ENCODE assay signal across 15 mouse cellular contexts in the genomic region with DNA sequence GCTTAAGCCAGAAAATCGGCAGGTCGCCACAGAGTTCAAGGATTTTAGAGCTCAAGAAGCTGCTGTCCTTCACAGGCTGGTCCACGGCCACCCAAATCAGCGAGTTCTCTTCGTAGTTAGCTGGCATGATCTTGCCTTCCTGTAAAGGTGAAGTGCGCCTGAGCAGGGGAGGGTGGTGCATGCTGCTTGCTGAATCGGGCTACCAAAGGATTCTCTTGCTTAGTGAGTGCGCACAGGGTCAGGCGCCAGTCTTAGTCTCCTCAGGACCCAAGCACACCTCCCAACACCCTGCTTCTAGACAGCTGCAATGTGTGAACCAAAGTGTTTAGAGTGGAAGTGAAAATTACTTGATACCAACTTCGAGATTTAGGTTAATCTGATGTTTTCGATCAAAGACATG. TPM values are rescaled to one million over a fixed set of nuclear protein-coding genes. Genes with fewer than 3 reads are reported as not detected.
A peak's percentile ranks its signal among the peaks of the same experiment; 100 is the strongest.
DNase-seq lines count a peak whose midpoint lies in the region; ATAC-seq and TF ChIP-seq lines count a peak whose summit lies in the region.
"Had no signal": no experiment of that assay in that cellular context is flagged by ENCODE, and none has a peak within 500 bp of the region (broad histone marks: within the 10 kb centered on the region; RNA-seq: fewer than 3 reads in every experiment).

No protein-coding gene starts in this region.

- no peaks in the 10 kb centered on the region for H3K36me3 ChIP-seq in hindbrain, embryonic 11.5 days (ENCODE audit: control insufficient read depth, insufficient read depth, low read length)
- H3K36me3 ChIP-seq in hindbrain, embryonic 13.5 days: no peaks in the 10 kb centered on the region
- H3K36me3 ChIP-seq in limb, embryonic 15.5 days: no peaks in the 10 kb centered on the region
- H3K36me3 ChIP-seq: embryonic facial prominence, embryonic 13.5 days had no signal

- no peak for ATAC-seq in hindbrain, embryonic 11.5 days (ENCODE audit: low FRiP score)
- ATAC-seq in hindbrain, embryonic 13.5 days (ENCODE audit: low FRiP score): no peak
- no peak for ATAC-seq in limb, embryonic 15.5 days (ENCODE audit: insufficient number of reproducible peaks, low FRiP score, low TSS enrichment, low read depth)

- WGBS in hindbrain, embryonic 11.5 days: 34% methylated on average over 11 of the region's 11 CpGs
- WGBS in hindbrain, embryonic 13.5 days: 43% methylated on average over 11 of the region's 11 CpGs
- WGBS in limb, embryonic 15.5 days: 18% methylated on average over 11 of the region's 11 CpGs

- no peaks in the 10 kb centered on the region for H3K9me3 ChIP-seq in hindbrain, embryonic 11.5 days (ENCODE audit: control insufficient read depth, low read length)
- no peaks in the 10 kb centered on the region for H3K9me3 ChIP-seq in hindbrain, embryonic 13.5 days
- H3K9me3 ChIP-seq in limb, embryonic 15.5 days: no peaks in the 10 kb centered on the region
- H3K9me3 ChIP-seq: embryonic facial prominence, embryonic 13.5 days had no signal

- H3K27me3 ChIP-seq in hindbrain, embryonic 11.5 days (ENCODE audit: control insufficient read depth, insufficient read depth, low read length): no peaks in the 10 kb centered on the region
- H3K27me3 ChIP-seq in hindbrain, embryonic 13.5 days: no peaks in the 10 kb centered on the region
- no peaks in the 10 kb centered on the region for H3K27me3 ChIP-seq in limb, embryonic 15.5 days
- H3K27me3 ChIP-seq: embryonic facial prominence, embryonic 13.5 days had no signal

- no peak overlapping the region for H3K9ac ChIP-seq in hindbrain, embryonic 11.5 days (ENCODE audit: low read depth, low read length)
- H3K9ac ChIP-seq in hindbrain, embryonic 13.5 days: no peak overlapping the region
- H3K9ac ChIP-seq in limb, embryonic 15.5 days: no peak overlapping the region
- H3K9ac ChIP-seq: embryonic facial prominence, embryonic 13.5 days; lung, embryonic 14.5 days had no signal

- peak; percentile 70 for DNase-seq in heart, adult 11 months
- no peak for DNase-seq in heart, adult 8-10 months (ENCODE audit: low spot score)
- peak; percentile 12 for DNase-seq in hindbrain, embryonic 11.5 days (ENCODE audit: low spot score)
- peak; percentile 28 for DNase-seq in brain, embryonic 14.5 days (ENCODE audit: low read depth)
- no peak for DNase-seq in cerebellum, postnatal 4 days (ENCODE audit: low spot score in 2 of 2)
- no peak for DNase-seq in urinary bladder, postnatal 36 days (ENCODE audit: low spot score in 2 of 2)
- DNase-seq: cerebellum, adult 11 months; cerebellum, postnatal 36 days; gastrocnemius, postnatal 14 days; liver; lung, embryonic 14.5 days; right cerebral cortex, postnatal 14 days had no signal

- no peaks in the 10 kb centered on the region for H3K4me1 ChIP-seq in hindbrain, embryonic 11.5 days (replicated peaks; ENCODE audit: control insufficient read depth, insufficient read depth, low read length)
- H3K4me1 ChIP-seq in hindbrain, embryonic 13.5 days (replicated peaks): peaks cover 11% of the 10 kb centered on the region; the same call in 1 of the 2 replicates
- peaks cover 13% of the 10 kb centered on the region; the same call in 1 of the 2 replicates for H3K4me1 ChIP-seq in limb, embryonic 15.5 days
- H3K4me1 ChIP-seq: embryonic facial prominence, embryonic 13.5 days had no signal

- no peak overlapping the region for H3K4me2 ChIP-seq in hindbrain, embryonic 11.5 days (replicated peaks; ENCODE audit: low read depth, low read length)
- no peak overlapping the region for H3K4me2 ChIP-seq in hindbrain, embryonic 13.5 days
- 0 out of 2 replicates have a peak overlapping the region, but pooled peaks have one; percentile 17 for H3K4me2 ChIP-seq in limb, embryonic 15.5 days
- H3K4me2 ChIP-seq: embryonic facial prominence, embryonic 13.5 days; lung, embryonic 14.5 days had no signal

- no peak overlapping the region for H3K27ac ChIP-seq in hindbrain, embryonic 11.5 days (ENCODE audit: low read depth, low read length)
- H3K27ac ChIP-seq in hindbrain, embryonic 13.5 days: no peak overlapping the region
- no peak overlapping the region for H3K27ac ChIP-seq in limb, embryonic 15.5 days
- H3K27ac ChIP-seq: embryonic facial prominence, embryonic 13.5 days had no signal

- TF ChIP-seq POLR2A in brain, embryonic 14.5 days (IDR thresholded peaks at IDR 0.05; ENCODE audit: borderline replicate concordance, extremely low read depth, insufficient read depth, insufficient read length, poor library complexity, severe bottlenecking): no peak

- H3K4me3 ChIP-seq in hindbrain, embryonic 11.5 days (ENCODE audit: low read depth, low read length): no peak overlapping the region
- no peak overlapping the region for H3K4me3 ChIP-seq in hindbrain, embryonic 13.5 days
- H3K4me3 ChIP-seq in limb, embryonic 15.5 days: no peak overlapping the region
- H3K4me3 ChIP-seq: embryonic facial prominence, embryonic 13.5 days had no signal

- no peak for TF ChIP-seq CTCF in brain, embryonic 14.5 days (IDR thresholded peaks at IDR 0.05; ENCODE audit: borderline replicate concordance, extremely low read depth, insufficient read depth, insufficient read length)

RNA-seq across cellular contexts. Expression of gene Cnmd, which starts 16.6 kb away (rescaled TPM):
- 1 to 10 TPM; 3.6 to 5.6 (median 4.0) TPM for total RNA-seq in heart, adult 8-10 months (2022)
- 20.0 and 20.9 TPM in 2 replicates for polyA plus RNA-seq in hindbrain, embryonic 11.5 days (2014; fragmentation: Nextera tagmentation; extraction: Ambion mirVana)
- polyA plus RNA-seq in hindbrain, embryonic 13.5 days (2015; fragmentation: Nextera tagmentation; extraction: Ambion mirVana): 5.1 and 11.3 TPM in 2 replicates
- 1.7 and 2.6 TPM in 2 replicates for polyA plus RNA-seq in brain, embryonic 14.5 days (2012; rRNA removed)
- polyA plus RNA-seq in limb, embryonic 15.5 days (2015; fragmentation: Nextera tagmentation; extraction: Ambion mirVana): 234 and 238 TPM in 2 replicates

RNA-seq across cellular contexts. Expression of gene Sugt1, which starts 57.9 kb away (rescaled TPM):
- total RNA-seq in heart, adult 8-10 months (2022): 10 to 100 TPM; 61.8 to 67.5 (median 62.6) TPM
- 165 and 166 TPM in 2 replicates for polyA plus RNA-seq in hindbrain, embryonic 11.5 days (2014; fragmentation: Nextera tagmentation; extraction: Ambion mirVana)
- polyA plus RNA-seq in hindbrain, embryonic 13.5 days (2015; fragmentation: Nextera tagmentation; extraction: Ambion mirVana): 124 and 128 TPM in 2 replicates
- 44.7 and 49.9 TPM in 2 replicates for polyA plus RNA-seq in brain, embryonic 14.5 days (2012; rRNA removed)
- polyA plus RNA-seq in limb, embryonic 15.5 days (2015; fragmentation: Nextera tagmentation; extraction: Ambion mirVana): 105 and 108 TPM in 2 replicates

Comparison
In these comparisons a context has a peak if more than half of its experiments do, and no peak if none do; other contexts are left out.
1. DNase-seq: peak in heart, adult 11 months (single experiment), hindbrain, embryonic 11.5 days (single experiment) and brain, embryonic 14.5 days (single experiment); none in heart, adult 8-10 months (single experiment), cerebellum, postnatal 4 days (0 of 2) and urinary bladder, postnatal 36 days (0 of 2).
2. RNA of gene Cnmd, which starts 16.6 kb away (polyA plus RNA-seq): 234 to 238 TPM in limb, embryonic 15.5 days; 20.0 to 20.9 TPM in hindbrain, embryonic 11.5 days, 5.1 to 11.3 TPM in hindbrain, embryonic 13.5 days and 1.7 to 2.6 TPM in brain, embryonic 14.5 days; every median in the first group is over 10 times any median in the second.